Mouse (Mus musculus) hematopoietic stem cell, adult 5-6 weeks (primary cell): ENCODE measurements around the gene Cadm1. TPM values are rescaled to one million over a fixed set of nuclear protein-coding genes. Genes with fewer than 3 reads are reported as not detected.

Experiments used
- ATAC-seq, 2 experiments: fragments of 125-278 bp in 1 of 2; replicated peaks in 1 of 2; 2 replicates each; pipeline ENCODE4 v1.8.0; 2016 to 2017; ENCODE audit warnings: inconsistent platforms in 2 of 2, mild to moderate bottlenecking in 2 of 2, moderate number of reproducible peaks in 2 of 2, low read depth in 1 of 2, moderate TSS enrichment in 1 of 2; ENCODE audit not compliant: low FRiP score in 2 of 2, poor library complexity in 2 of 2, severe bottlenecking in 2 of 2, insufficient read depth in 1 of 2, low TSS enrichment in 1 of 2
- total RNA-seq: library from RNA; stranded (forward); fragments of 172-1452, 232-1000 nt; gene quantifications from 2 replicates; pipeline ENCODE4 v1.2.3, GENCODE M21; 2017

The Cadm1 gene
- total RNA-seq, 1 experiment from 2014 or later = 0.55 TPM

DNA sequence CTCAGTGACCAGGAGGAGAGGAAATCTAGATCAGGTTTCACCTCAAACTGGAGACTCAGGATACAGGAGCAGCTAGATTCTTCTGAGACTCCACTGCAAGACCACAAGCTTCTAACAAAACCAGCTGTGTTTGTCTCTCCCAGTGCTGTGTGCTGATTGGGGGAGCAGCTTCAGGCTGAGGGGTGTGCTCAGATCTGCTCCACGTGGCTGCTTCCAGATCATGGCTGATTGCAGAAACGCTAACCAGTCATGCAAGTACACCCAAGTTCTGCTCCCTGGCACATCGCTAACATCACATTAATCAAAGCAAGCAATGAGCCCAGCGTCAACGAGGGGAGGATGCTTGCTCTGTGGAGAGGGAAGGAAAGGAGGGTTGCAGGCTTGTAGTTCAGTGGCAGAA lies 364.1 kb downstream of the Cadm1 start:
- ATAC-seq = no peak

DNA sequence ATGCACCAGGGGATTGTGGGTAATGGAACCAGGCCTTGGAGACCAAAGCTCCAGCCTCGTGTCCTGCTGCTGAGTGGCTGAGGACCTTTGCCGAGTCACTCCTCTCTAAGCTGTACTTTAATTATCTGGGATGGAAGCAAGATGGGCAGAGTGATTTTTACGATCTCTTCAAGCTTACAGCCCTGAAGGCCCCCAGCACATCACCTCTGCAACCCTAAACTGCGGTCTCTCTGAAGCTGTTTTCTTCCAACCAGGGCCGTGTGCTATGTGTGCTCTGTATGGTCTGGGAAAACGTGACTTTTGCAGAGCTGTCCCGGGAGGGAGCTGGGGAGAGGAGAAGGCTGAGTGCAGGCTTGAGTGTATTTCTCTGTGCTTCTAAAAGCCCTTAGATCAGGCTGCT lies 364.7 kb downstream of the Cadm1 start:
- ATAC-seq = no peak

DNA sequence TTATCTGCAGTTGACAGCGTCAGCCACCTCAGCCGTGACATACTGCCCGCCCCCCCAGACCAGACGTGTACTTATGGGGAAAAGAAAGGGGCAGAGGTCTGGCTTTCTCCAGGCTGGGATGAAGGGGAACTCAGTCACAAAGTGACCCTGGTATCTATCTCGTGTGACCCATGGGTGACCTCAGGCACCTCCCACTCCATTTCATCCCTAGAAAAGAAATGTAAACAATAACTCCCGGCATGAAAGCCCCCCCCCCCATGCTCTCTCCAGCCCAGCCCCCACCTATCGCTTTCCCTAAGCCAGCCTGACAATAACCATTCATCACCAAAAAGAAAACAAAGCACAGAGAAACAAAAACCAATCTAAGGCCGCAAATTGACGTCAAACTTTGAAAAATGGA lies 365.1 kb downstream of the Cadm1 start:
- ATAC-seq = no peak

DNA sequence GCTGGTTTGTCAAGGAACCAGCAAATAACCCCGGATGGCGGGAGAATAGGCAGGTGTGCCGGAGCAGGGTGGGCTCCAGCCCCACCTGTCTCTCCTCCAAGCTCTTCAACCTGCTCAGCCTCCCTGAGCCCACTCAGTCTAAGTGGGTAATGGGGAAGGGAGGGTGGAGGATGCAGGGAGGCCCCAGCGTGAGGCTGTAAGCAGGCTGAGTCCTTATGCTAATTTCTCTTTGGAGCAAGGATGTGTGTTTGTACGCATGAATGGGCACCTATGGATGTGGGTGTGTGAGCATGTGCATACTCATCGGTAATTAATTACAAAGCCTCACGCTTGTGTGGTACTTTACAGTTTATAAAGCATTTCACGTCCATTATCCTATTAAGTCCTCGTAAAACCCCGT lies 370.8 kb downstream of the Cadm1 start:
- no peak for ATAC-seq

DNA sequence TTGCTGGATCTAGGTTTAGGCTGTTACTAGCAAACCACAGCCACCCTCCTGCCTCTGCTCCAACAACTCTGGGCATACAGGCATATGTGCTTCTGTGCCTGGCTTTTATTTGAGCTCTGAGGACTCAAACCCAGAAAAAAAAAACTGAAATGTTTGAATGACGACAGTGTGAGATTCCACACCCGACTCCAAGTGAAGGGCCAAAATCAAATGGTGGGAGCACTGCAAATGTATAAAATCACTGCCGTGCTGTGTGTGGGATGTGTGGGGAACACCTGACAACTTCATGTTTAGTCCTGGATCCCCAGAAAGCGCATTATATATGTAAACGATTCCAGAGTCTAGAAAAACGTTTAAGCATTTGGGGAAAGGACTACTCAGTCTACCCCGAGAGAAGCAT lies 373.7 kb downstream of the Cadm1 start:
- no peak for ATAC-seq

DNA sequence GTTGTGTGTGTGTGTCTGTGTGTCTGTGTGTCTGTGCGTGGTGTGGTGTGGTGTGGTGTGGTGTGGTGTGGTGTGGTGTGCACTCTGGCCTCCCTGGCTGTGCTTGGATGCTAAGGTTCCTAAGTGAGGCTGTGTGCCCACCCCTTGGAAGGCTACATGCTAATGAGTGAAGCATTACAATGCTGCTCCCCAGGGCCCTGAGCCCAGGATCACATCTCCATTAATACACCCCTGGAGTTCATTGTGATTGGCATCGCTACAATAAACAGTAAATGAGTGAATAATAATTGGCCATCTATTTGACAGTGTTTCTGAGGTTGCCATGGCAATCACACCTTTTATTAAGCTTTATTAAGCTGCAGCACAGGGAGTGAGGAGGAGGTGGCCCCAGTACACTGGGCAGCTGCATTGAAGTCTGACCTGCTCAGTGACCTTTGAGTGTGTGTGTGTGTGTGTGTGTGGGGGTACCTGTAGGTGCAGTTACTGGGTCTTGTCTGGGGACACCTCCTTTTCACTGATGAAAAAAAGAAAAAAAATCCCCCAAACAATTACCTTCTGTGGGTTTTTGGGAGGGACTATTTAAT lies 374.5 kb downstream of the Cadm1 start:
- no peak for ATAC-seq

DNA sequence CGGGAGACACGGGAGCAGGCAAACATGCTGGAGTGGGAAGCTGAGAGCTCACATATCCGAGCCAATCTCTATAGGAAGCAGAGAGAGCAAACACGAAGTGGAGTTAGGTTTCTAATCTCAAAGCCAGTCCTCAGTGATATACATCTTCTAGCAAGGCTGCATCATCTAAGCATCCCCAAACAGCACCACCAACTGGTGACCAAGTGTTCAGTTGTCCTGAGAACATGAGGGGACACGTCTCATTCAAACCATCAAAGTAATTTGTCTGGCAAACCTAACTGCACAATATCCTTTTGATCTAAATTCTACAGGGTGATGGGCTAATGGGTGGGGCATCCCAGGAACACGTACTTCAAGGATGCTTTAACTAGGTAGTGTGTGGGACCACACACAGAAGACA lies 376.5 kb downstream of the Cadm1 start:
- no peak for ATAC-seq
